Mouse (Mus musculus) urinary bladder, postnatal 10 days (tissue): Measurements from ENCODE around the gene Runx1.

Source experiments
- DNase-seq: peaks from one replicate; pipeline ENCODE4 v3.0.0; 2022; ENCODE audit warnings: low spot score

Gene Runx1

DNA sequence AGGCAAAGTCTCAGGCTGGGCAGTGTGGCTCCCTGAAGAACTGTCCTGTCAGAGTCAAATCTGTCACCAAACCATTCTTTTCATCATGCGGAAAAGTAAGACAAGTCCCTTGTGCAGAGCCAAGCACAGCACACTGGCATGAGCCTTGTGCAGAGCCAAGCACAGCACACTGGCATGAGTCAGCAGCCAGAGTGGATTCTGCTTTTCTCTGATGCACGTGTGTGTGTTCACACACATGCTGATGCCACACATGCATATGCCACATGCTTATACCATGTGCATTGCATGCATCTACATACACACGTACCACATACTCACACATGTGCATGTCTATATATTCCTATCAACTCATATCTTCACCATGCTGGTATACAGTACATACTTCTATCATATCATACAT is 174.7 kb downstream of the Runx1 start:
- no peak for DNase-seq

DNA sequence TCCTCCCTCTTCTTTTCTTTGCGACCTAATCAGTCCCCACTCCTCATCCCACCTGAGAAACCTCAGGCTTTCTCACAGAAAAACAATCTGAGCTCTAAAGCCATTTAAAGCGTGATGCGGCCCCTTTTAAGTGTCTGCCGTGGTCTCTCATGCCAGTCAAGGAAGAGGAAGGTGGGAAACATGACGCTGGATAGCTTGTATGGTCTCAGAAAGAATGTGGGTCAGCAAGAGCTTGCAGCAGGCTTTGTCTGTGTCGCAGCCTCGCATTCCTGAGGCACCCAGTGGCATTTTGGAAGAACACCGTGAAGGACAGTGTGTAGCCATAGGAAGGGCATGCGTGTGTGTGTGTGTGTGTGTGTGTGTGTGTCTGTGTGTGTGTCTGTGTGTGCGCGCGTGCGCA is 179.8 kb downstream of the Runx1 start:
- DNase-seq, result no peak

DNA sequence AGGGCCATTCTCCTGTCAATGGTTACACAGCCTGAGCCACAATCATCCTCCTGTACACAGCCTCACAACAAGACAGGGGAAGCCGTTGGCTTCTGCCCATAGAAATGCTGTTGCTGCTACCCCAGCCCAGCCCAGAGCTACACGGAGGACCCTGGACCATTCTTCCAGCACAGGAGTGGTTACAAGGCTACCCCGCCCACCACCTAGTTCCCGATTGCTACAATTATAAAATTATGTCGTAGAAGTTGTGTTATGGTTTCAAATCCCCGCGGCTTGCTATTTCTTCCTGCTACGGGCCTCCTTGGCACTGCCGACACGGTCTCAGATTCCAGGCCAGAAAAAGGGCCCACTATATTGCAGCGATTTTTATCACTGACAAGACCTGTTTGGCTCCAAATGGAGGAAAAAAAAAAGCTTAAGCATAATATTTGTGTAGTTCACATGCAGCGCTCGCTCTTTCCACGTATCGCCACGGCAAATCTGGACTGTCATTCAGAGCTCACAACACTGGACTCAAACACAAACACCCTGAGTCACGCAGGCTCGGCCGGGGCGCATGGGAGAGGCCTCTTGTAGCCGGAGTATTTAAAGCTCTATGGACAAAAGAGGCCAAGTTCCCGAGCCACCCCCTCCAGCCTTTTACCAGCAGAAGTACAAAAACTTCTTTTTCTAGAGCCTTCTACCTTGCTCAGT is 180.4 kb downstream of the Runx1 start:
- DNase-seq, result no peak

DNA sequence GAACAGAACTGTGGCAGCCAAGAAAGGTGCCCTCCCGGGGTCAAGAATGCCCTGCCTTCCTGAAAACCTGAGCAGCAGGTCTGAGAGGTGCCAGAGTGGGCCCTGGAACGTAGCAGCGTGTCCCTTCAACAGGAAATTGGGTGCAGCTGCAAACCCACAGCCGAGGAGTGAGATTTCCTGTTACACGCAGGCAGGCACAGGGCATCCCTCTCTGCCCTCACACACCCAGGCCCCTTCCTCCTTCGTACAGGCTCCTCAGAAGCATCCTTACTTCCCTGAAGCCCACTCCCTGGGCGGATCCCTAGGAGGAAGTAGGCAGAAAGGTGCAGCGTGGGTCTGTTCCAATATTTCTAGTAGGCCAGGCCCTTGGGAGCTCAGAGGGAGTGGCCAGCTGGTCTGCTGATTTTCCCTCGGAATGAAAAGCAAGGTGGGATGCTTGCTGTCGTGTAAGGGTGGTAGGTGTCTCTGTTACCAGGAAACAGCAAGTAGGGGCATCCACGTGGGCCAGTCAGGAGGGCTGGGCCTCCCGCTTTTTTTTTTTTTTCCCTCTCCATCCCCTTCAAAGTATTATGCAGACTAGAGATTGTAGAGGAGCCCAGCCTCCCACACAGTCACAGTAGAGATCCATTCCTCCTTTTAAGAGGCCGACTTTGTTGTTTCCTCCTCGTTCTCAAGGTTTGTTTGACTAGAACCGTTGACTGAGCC is 181.1 kb downstream of the Runx1 start:
- no peak for DNase-seq

DNA sequence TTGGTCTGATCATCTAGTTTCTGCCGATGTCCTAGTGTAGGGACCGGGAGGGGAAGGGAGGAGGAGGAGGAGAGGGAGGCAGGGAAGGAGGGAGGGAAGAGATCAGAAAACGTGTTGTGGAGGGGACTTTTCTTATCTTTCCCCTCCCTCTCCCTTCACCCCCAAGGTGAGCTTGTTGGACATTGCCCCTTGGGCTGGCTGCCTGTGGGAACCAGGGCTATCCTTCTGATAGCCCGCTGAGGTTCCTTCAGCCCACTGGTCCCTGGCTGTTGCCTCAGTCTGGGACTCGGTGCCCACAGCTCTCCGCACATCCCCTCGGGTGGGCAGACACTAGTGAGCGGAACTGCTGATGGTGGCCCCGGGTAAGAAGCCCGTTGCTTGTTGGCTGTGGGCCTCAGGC is 181.6 kb downstream of the Runx1 start:
- no peak for DNase-seq

DNA sequence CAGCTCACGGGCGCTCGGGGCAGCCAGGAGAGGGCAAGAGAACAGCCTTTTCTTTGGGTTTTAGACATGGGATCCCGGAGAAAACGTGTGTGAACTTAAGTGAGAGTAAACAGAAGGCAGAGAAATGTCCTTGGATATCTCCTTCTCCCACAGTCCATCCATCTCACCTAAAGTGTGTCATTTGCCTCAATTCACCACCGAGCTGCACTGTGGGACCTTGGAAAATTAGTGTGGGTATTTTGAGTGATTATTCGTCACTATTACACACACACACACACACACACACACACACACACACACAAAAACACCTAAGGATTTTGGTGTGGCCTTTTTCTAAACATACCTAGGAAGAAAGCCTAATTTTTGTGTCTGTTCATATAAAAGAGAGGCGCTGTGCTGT is 183.7 kb downstream of the Runx1 start:
- DNase-seq, result no peak

DNA sequence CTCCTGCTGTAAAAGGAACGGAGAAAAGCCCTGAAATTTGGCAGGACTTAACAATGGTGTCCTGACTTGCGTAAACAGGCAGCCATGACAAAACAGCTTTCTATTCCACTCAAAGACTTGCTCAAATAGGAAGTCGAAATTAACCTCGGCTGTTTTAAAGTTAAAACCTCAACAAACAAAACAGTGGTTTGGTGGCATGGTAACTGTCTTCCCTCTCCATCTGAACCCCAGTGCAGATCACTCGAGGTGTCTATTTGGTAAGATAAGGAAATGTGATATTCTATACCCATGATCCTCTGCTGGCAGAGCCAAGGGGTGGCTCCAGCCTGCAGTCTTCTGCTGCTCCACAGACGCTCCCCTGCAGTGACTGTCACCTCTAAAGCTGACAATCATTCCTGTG is 184.9 kb downstream of the Runx1 start:
- no peak for DNase-seq

DNA sequence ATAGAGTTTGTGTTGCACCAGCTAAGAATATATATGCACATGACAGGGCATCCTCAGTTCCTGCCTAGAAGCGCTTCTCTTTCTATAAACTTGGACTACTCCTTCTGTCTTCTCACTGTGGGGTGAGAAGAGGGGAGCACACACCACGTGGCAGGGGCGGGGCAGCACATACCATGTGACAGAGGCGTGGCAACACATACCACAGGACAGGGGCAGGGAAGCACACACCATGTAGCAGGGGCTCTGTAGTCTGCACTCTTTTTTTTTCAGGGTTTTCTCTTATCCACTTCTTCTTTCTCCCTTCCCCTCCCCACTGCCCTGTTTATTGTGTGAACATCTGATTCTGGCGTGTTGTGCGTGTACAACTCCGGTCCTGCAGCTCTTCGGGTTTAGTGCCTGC is 186.9 kb downstream of the Runx1 start:
- no peak for DNase-seq

DNA sequence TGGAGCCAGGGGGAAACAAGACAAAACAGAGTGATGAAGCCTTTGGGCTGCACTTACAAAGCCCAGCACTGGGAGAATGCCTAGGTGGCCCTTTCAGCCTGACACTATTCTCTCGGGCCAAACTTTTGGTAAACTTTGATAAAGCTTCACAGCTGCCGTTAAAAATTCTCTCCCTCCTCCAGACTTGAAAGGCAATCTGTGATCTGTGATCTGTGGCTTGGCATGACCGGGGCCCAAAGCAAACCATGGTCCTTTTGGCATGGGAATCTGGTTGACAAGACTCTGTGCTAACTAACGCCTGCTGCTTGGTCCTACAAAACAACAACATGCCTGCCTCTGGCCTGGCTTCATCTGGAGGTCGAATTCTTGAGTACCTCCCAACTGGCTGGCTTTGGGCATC is 188.9 kb downstream of the Runx1 start:
- no peak for DNase-seq

DNA sequence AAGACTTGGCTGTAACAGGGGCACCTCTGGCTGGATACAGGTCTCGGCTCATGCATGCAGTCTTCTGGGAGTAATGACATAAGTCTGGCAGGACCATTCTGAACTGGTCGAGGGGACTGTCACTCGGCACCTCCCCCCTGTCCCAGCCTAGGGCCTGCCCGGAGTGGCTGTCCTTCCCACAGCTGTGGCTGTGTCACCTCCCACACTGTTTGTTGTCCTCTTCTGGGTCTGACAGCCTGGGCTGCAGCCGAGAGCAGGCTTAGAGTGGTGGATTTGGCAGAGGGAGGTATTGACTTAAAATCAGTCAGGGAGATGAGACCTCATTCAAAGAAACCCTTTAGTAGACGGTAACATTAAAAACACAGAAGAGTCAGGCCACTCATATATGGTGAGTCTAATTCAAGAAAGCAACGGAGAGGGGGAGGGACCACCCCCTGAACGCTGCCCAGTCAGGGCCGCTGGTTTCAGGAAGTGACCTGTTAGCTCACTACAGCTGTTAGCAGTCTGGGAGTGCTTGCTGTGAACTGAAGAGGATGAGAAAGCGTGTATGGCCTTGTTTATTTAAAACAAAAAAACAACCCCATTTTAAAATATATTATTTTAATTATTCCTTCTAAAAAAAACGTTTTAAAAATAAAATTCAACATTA is 193.7 kb downstream of the Runx1 start:
- DNase-seq, result no peak

DNA sequence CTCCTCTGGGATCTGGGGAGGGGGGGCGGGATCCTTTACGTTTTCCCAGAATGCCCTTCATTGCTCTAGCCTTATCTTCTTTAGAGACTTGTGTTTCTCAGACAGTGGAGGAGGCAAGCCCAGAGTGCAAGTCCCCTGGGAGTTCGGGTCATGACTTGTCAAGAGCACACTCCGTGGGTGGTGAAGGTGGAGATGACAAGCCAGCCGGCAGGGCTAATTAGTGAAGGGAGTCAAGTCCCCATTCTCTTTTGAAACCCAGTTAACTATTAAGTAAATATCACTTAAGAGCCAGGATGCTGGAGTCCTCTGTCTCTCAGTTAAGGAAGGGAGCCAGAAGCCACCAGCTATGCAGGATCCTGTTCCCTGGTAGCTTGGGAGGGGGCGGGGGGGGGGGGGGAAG is 194.3 kb downstream of the Runx1 start:
- DNase-seq, result no peak

DNA sequence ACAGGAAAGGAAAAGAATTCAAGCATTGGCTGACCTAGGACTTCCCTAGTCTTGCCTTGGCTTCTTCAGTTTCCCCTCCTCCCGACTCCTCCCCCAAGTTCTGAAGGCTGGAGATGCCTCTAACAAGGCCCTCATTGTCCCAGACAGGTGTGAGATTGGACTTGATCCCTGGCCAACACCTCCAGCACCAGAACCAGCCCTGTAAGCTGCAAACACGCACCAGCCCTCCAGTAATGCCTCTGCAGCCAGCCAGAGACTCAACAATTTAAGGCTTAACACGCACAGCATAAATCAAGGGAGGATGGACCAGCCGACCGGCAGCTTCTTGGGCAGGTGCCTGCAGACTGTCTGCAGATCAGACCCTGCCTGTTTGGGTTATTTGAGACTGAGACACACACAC is 195.0 kb downstream of the Runx1 start:
- DNase-seq, result no peak

DNA sequence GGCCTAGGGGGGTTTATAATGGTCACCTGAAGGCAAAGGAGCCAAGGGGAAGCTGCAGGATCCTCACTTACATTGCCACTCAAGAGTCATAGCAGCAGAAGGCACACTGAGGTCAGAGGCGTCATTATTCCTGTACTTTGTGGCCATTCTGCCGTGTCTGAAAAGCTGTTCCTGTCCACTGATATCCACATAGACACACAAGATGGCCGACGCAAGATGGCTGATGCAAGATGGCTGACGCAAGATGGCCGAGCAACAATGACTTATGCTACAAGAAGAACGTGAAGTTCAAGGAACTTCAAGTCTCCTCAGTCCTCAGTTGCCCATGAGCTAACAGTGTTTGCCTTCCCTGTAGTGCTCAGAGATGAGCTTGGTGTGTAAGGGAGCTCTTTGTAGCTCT is 196.1 kb downstream of the Runx1 start:
- no peak for DNase-seq

DNA sequence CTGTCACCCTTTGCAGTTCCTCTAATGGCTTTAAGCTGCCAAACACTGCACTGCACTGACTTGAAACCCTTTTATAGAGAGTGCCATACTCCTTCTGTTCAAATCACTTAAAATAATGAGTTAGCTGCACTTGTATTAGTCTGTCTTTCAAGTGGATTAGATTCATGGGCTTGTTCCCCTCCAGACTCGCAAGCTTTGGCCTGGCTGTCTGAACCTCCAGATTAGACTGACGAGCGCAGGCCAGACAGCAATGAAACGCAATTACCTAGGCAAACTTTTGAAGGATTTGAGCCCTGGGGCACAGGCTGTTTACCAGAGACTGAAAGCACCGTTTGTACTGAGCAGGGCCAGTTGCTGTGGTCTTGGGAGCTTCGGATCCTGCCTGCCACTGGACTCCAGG is 198.7 kb downstream of the Runx1 start:
- no peak for DNase-seq

DNA sequence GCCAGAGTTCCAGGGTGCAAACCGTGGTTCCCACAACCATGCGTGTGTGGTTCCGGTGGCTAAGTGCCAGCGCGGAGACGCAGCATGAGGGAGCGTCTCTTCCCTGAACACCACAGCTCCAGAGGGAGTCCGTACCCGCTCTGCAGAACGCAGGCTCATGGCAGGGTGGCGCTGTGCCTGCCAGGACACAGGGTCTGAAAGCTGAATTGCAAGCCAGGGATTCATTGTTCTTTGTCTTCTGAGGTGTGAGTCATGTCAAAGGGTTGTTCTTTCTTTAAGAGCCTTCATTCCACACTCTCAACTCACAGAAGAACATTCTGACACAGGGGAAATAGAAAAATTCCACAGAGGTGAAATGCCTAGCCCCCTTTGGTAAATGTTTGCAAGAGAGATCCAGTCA is 202.0 kb downstream of the Runx1 start:
- DNase-seq, result no peak

DNA sequence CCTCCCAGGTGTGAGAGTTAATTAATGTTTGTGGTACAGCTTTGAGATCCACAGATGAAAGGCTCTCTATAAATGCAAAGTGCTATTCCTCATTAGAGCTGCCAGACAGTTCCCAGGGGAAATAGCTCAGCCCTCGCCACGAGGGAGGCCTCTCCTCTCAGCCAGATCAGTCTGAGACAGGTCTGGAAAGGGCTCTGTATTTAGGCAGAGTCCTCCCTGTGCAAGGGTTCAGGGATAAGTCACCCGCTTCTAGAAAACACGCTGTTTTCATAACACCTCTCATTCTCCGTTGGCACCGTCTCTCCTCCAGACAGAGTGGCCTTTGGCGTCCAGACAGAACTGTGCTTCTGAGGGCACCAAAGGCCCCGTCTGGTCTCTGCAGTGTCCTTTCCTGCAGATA is 204.1 kb downstream of the Runx1 start:
- DNase-seq, result no peak

DNA sequence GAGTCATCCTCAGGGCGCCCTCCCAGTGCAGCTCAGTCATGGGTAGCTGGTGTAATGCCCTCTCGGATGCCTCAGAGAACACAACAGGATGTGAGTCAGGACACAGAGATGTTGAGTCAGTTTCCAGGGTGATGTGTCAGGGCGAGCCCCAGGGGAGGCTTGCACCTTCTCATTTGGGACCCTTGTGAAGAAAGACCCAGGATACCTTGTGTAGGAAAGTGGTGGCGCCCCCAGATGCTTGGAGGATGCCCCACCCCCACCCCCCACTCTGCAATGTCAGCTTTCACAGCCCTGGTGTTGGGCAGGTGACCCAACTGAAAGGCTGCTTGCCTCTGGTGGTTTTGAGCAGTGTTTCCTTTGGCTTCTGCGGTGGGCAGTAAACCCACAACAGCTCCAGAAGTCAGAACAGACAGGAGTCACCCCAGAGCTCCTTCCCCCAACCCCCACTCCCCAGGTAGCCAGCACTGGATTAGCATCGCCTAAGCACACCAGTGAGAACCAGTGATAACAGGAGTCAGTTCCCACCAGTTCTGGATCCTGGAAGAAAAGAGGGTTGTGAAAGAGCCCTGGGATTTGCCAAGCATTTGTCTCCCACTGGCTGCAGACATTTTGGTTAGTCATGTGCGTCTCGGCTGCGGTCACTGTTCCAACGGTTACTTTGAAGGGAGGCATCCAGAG is 205.0 kb downstream of the Runx1 start:
- no peak for DNase-seq

DNA sequence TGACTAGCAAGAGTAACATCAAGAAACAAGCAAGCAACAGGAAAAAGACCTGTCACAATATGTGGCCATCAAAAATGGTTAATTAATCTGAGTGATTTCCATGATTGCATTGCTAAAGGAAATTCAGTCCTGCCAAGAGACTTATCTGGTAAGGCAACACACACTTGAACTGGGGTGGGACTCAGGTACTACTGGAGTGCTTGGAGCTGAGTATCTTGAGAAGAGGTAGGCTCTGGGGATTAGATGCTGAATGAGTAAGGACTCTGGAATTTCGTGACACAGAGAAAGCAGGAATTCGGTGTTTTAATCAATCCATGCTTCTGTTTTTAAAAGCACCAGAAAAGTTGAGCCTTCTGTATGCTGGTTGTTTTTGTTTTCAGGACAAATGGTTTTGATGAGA is 209.1 kb downstream of the Runx1 start:
- DNase-seq, result no peak

DNA sequence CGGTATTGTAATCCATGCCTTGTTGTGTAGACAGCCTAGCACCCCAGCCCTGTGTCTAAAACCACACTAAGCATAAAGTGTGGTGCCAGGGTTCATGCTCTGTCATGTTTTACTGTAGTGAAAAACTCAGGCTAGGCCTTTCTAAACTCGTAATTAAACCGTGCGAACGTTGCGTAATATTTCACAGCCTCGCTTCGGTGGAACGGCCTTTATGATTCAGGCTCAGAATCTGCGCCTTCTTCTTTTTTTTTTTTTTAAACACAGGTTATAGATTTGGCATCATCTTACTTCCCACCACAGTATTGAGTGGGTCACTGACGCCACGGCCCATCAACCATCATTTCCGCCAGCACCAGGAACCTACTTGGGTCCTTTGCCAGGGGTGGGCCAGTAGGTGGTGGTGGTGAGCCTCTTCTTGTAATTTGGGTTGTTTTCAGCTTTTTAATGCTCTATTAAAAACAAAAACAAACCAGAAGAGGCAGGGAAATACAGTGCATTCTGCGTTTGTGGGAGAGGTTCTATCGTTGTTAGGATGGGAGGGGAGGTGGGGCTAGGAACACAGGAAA is 210.6 kb downstream of the Runx1 start:
- DNase-seq, result no peak

DNA sequence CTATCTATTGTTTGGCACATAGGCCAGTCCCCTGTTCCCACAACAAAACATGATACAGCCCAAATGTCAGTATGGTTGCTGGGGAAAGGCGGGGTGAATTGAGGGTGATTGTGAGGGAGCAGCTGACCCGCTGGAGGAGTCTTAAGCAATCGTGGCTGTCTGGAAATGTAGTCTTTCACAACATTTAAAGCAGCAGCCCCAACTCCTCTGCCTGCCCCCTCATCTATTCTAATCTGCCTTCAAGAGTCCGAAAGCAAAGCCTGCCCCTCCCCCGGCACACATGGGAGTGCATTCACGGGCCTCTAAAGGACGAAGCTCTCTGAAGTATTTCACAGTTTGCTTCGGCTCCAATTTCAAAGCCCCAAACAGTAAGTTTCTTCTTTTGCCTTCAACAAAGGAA is 213.4 kb downstream of the Runx1 start:
- DNase-seq, result no peak

DNA sequence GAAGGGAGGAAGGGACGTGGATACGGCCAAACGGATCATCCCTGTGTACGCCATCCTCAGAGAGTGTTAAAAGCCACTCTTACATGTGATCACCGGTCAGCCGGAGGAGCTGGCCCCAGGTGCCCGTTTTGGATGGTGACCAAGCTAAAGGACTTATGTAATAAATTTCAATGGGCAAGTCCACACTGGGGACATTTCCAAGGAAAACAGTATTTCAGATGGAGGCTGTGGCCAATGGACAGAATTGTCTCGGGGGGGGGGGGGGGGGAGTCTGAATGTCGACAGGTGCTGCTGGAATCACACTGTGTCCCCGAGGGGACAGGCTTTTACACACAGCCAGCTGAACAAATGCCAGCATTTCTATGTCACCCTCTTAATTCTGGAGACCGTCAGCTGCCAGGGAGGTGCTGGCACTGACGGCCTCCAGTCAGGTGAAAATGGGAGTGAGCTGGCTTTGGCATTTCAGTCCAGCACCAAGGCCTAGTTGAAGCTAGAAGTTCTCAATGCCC is 214.3 kb downstream of the Runx1 start:
- DNase-seq, result no peak

DNA sequence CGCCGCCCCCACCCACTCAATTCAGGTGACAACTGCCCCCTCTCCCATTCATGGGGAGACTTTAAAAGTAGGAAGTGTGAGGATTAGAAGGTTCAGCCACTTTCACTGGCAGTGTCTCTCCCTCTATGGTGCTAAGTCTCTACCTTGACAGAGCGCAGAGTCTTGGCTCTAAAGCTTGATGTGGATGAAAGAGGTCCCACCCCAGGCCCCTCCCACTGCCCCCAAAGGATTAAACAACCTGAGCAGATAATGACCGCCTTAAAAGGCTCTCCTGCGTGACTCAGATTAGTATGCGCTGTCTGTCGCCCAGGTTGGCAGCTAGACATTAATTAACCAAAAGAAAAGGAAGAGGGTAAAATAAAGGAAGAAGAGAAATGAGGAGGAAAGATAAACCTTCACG is 215.5 kb downstream of the Runx1 start:
- no peak for DNase-seq

DNA sequence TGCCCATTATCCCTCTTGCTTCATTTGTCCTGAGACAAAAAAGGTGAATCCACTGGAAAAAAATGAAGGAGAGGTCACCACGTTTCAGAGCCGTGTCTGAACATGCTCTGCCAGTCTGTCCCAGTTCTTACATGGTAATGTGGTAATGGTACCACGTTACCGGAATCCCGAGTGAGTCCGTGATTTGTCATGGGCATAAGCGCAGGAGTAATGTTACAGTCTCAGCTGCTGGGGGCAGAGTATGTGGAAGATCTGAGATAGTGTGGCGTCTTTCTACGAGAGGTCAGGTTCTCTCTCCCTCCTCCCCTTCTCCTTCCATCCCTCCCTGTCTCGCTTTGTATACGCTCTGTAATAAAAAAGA is 216.3 kb downstream of the Runx1 start:
- no peak for DNase-seq
